Mouse (Mus musculus) heart, embryonic 11.5 days (tissue): ENCODE results near the gene Atoh8. TPM values are rescaled to one million over a fixed set of nuclear protein-coding genes. Genes with fewer than 3 reads are reported as not detected.
A peak's percentile ranks its signal among the peaks of the same experiment; 100 is the strongest.

Experiments
- ATAC-seq: fragments of 200-750 bp; cut with Nextera tagmentation; replicated peaks from 2 replicates; pipeline ENCODE4 v1.8.0; 2017; ENCODE audit warnings: moderate library complexity; ENCODE audit not compliant: insufficient number of reproducible peaks, low FRiP score, low TSS enrichment
- H3K27ac ChIP-seq: fragments of 300-500 bp; sonication (generic); 2 replicates; pipeline ENCODE4 v1.5.1; 2014; ENCODE audit warnings: mild to moderate bottlenecking, low read depth, low read length
- H3K27me3 ChIP-seq: fragments of 300-500 bp; sonication (generic); 2 replicates; pipeline ENCODE4 v1.6.1; 2014; ENCODE audit warnings: mild to moderate bottlenecking, low read length, mixed read lengths; ENCODE audit not compliant: control insufficient read depth, insufficient read depth
- H3K36me3 ChIP-seq: fragments of 300-500 bp; sonication (generic); 2 replicates; pipeline ENCODE4 v1.6.1; 2014; ENCODE audit warnings: mild to moderate bottlenecking, low read length, moderate library complexity, mixed read lengths; ENCODE audit not compliant: control insufficient read depth, insufficient read depth
- H3K4me1 ChIP-seq: fragments of 300-500 bp; sonication (generic); 2 replicates; pipeline ENCODE4 v1.6.1; 2014; ENCODE audit warnings: low read length; ENCODE audit not compliant: control insufficient read depth, insufficient read depth
- H3K4me2 ChIP-seq: fragments of 300-500 bp; sonication (generic); 2 replicates; pipeline ENCODE4 v1.6.1; 2014; ENCODE audit warnings: mild to moderate bottlenecking, moderate library complexity
- H3K4me3 ChIP-seq: fragments of 300-500 bp; sonication (generic); 2 replicates; pipeline ENCODE4 v1.5.1; 2014; ENCODE audit warnings: low read depth, low read length
- H3K9ac ChIP-seq: fragments of 300-500 bp; sonication (generic); 2 replicates; pipeline ENCODE4 v1.6.1; 2014; ENCODE audit warnings: mild to moderate bottlenecking, low read depth, low read length, moderate library complexity
- H3K9me3 ChIP-seq: fragments of 300-500 bp; sonication (generic); replicated peaks from 2 replicates; pipeline ENCODE4 v1.6.1; 2016; ENCODE audit warnings: low read length; ENCODE audit not compliant: control insufficient read depth
- WGBS: fragments of 180-500 bp; shearing (Covaris S2); extraction: QIAGEN DNeasy Blood & Tissue Kit; methylation state at CpG from one replicate; pipeline ENCODE4 v1.1.7; 2014; ENCODE audit not compliant: insufficient replicate concordance; 5-methylcytosine and 5-hydroxymethylcytosine counted together
- polyA plus RNA-seq: library from polyadenylated mRNA; unstranded; fragments of >200 nt; fragmentation: Nextera tagmentation; extraction: Ambion mirVana; gene quantifications from 2 replicates; pipeline ENCODE4 v1.2.1, GENCODE M21; 2014

The Atoh8 gene
- polyA plus RNA-seq, 1 experiment from 2014 or later, result 11.8 TPM

- 4% methylated on average over 29 of the region's 29 CpGs for WGBS
- H3K4me3 ChIP-seq, result peak overlapping the region; percentile 30
- no peak for ATAC-seq
- H3K4me1 ChIP-seq, result peaks cover 18% of the 10 kb centered on the region
- peak overlapping the region; percentile 70 for H3K4me2 ChIP-seq
- peak overlapping the region; percentile 46 for H3K27ac ChIP-seq
- H3K9ac ChIP-seq, result peak overlapping the region; percentile 58
- H3K36me3 ChIP-seq, result no peaks in the 10 kb centered on the region
- no peaks in the 10 kb centered on the region; the same call in 1 of the 2 replicates for H3K27me3 ChIP-seq
- H3K9me3 ChIP-seq, result no peaks in the 10 kb centered on the region
Observed at GRCm38 (mm10) chr6:72189061-72189863, 46.1 kb downstream of the Atoh8 start.

- 74% methylated on average over 6 of the region's 6 CpGs for WGBS
- no peak for ATAC-seq
- H3K9me3 ChIP-seq, result no peaks in the 10 kb centered on the region
- no peaks in the 10 kb centered on the region; the same call in 1 of the 2 replicates for H3K27me3 ChIP-seq
- H3K27ac ChIP-seq, result no peak overlapping the region
- no peaks in the 10 kb centered on the region for H3K36me3 ChIP-seq
- H3K4me3 ChIP-seq, result no peak overlapping the region
- H3K9ac ChIP-seq, result no peak overlapping the region
- H3K4me2 ChIP-seq, result no peak overlapping the region
- peaks cover 18% of the 10 kb centered on the region for H3K4me1 ChIP-seq
Observed at GRCm38 (mm10) chr6:72186809-72187208, 48.6 kb downstream of the Atoh8 start.

GRCm38 (mm10) chr6:72185893-72186490 lies 49.4 kb downstream of the Atoh8 start:
- Histone ChIP-seq H3K9ac (no peak overlapping the region), H3K4me3 (no peak overlapping the region), H3K27me3 (no peaks in the 10 kb centered on the region; the same call in 1 of the 2 replicates), H3K9me3 (no peaks in the 10 kb centered on the region), H3K36me3 (no peaks in the 10 kb centered on the region), H3K27ac (no peak overlapping the region), H3K4me1 (peaks cover 22% of the 10 kb centered on the region), H3K4me2 (no peak overlapping the region)
- ATAC-seq, result no peak; the same call in 1 of the 2 replicates
- WGBS, result 5% methylated on average over 6 of the region's 6 CpGs

- H3K4me3 ChIP-seq, result no peak overlapping the region
- peaks cover 30% of the 10 kb centered on the region for H3K4me1 ChIP-seq
- no peaks in the 10 kb centered on the region for H3K36me3 ChIP-seq
- ATAC-seq, result no peak
- no peaks in the 10 kb centered on the region for H3K27me3 ChIP-seq
- H3K9ac ChIP-seq, result no peak overlapping the region
- H3K9me3 ChIP-seq, result no peaks in the 10 kb centered on the region
- 83% methylated on average over 5 of the region's 5 CpGs for WGBS
- H3K4me2 ChIP-seq, result no peak overlapping the region
- H3K27ac ChIP-seq, result no peak overlapping the region
Observed at GRCm38 (mm10) chr6:72184576-72184975, 50.8 kb downstream of the Atoh8 start.

GRCm38 (mm10) chr6:72179562-72180502 lies 55.5 kb downstream of the Atoh8 start:
- H3K27ac ChIP-seq, result peak overlapping the region; percentile 24; the same call in 1 of the 2 replicates
- ATAC-seq, result no peak

GRCm38 (mm10) chr6:72179006-72179405 lies 56.4 kb downstream of the Atoh8 start:
- no peak overlapping the region for H3K27ac ChIP-seq
- no peak overlapping the region for H3K9ac ChIP-seq
- WGBS, result 81% methylated on average over 3 of the region's 3 CpGs
- H3K36me3 ChIP-seq, result no peaks in the 10 kb centered on the region
- no peaks in the 10 kb centered on the region for H3K9me3 ChIP-seq
- H3K27me3 ChIP-seq, result no peaks in the 10 kb centered on the region
- no peak overlapping the region for H3K4me3 ChIP-seq
- ATAC-seq, result no peak
- H3K4me2 ChIP-seq, result no peak overlapping the region
- H3K4me1 ChIP-seq, result peaks cover 24% of the 10 kb centered on the region

More at GRCm38 (mm10) chr6:72179562-72180502, 55.5 kb downstream of the Atoh8 start:
- Histone ChIP-seq H3K36me3 (no peaks in the 10 kb centered on the region), H3K4me2 (no peak overlapping the region), H3K4me1 (peaks cover 24% of the 10 kb centered on the region), H3K4me3 (no peak overlapping the region), H3K9me3 (no peaks in the 10 kb centered on the region), H3K9ac (no peak overlapping the region), H3K27me3 (no peaks in the 10 kb centered on the region)
- 49% methylated on average over 12 of the region's 12 CpGs for WGBS

- no peak overlapping the region for H3K4me3 ChIP-seq
- no peaks in the 10 kb centered on the region for H3K36me3 ChIP-seq
- 53% methylated on average over 3 of the region's 3 CpGs for WGBS
- H3K4me1 ChIP-seq, result peaks cover 24% of the 10 kb centered on the region
- ATAC-seq, result no peak
- no peaks in the 10 kb centered on the region for H3K27me3 ChIP-seq
- H3K4me2 ChIP-seq, result no peak overlapping the region
- no peaks in the 10 kb centered on the region for H3K9me3 ChIP-seq
- H3K9ac ChIP-seq, result no peak overlapping the region
- no peak overlapping the region for H3K27ac ChIP-seq
Observed at GRCm38 (mm10) chr6:72177417-72177816, 58.0 kb downstream of the Atoh8 start.

GRCm38 (mm10) chr6:72176004-72176403 lies 59.4 kb downstream of the Atoh8 start:
- 75% methylated on average over 5 of the region's 5 CpGs for WGBS

More at GRCm38 (mm10) chr6:72176004-72176403, 59.4 kb downstream of the Atoh8 start:
- Histone ChIP-seq H3K4me3 (no peak overlapping the region), H3K4me2 (no peak overlapping the region), H3K9me3 (no peaks in the 10 kb centered on the region), H3K36me3 (no peaks in the 10 kb centered on the region), H3K9ac (no peak overlapping the region), H3K27ac (no peak overlapping the region), H3K27me3 (no peaks in the 10 kb centered on the region), H3K4me1 (peaks cover 19% of the 10 kb centered on the region)
- no peak for ATAC-seq
